Mouse (Mus musculus): Measurements from ENCODE around the gene Nup93. TPM values are rescaled to one million over a fixed set of nuclear protein-coding genes. Genes with fewer than 3 reads are reported as not detected.

Gene Nup93
- polyA plus RNA-seq, 1 experiment from 2014 or later, result 106 TPM

DNA sequence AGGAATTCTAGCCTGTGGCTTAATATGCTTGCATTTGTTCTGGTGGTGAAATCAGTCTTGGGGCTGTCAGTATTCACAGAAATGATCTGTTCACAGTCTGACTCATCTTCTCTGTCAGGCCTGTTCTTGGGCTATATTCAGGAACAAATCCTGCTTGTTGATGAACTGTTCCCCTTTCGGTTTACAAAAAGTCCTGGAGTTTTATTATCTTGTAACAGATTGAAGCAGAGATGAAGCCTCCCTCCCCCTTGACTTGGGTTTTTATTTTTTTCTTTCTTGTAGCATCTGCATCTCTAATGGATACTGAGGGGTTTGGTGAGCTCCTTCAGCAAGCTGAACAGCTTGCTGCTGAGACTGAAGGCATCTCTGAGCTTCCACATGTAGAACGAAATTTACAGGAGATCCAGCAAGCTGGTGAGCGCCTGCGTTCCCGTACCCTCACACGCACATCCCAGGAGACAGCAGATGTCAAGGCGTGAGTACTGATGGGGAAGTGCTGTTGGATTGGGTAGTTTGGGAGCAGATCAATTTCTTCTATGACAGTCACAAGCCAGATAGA, 13.1 kb downstream of the Nup93 start:
- ATAC-seq (replicated peaks; ENCODE audit: low FRiP score), result no peak
- H3K4me3 ChIP-seq (ENCODE audit: low read depth, low read length), result no peak overlapping the region
- H3K4me1 ChIP-seq (replicated peaks; ENCODE audit: control insufficient read depth, insufficient read depth, low read length), result no peaks in the 10 kb centered on the region
- no peak overlapping the region for H3K9ac ChIP-seq (ENCODE audit: low read depth, low read length)
- no peaks in the 10 kb centered on the region for H3K27me3 ChIP-seq (replicated peaks; ENCODE audit: control insufficient read depth, insufficient read depth, low read length)
- no peak overlapping the region for H3K4me2 ChIP-seq
- 83% methylated on average over 7 of the region's 7 CpGs for WGBS
- peaks cover 6% of the 10 kb centered on the region; the same call in 1 of the 2 replicates for H3K36me3 ChIP-seq (ENCODE audit: control insufficient read depth, insufficient read depth, low read length)
- no peak overlapping the region for H3K27ac ChIP-seq (ENCODE audit: low read depth, low read length)
- no peaks in the 10 kb centered on the region for H3K9me3 ChIP-seq (ENCODE audit: control insufficient read depth, low read length)
- DNase-seq (ENCODE audit: low spot score), result no peak

GRCm38 (mm10) chr8:94240240-94240751, 25.9 kb downstream of the Nup93 start:
- DNase-seq (ENCODE audit: low spot score), result no peak
- no peaks in the 10 kb centered on the region for H3K9me3 ChIP-seq (ENCODE audit: control insufficient read depth, low read length)
- H3K27ac ChIP-seq (ENCODE audit: low read depth, low read length), result no peak overlapping the region
- H3K4me2 ChIP-seq, result no peak overlapping the region
- no peak overlapping the region for H3K4me3 ChIP-seq (ENCODE audit: low read depth, low read length)
- peaks cover 4% of the 10 kb centered on the region; the same call in 1 of the 2 replicates for H3K36me3 ChIP-seq (ENCODE audit: control insufficient read depth, insufficient read depth, low read length)
- no peak overlapping the region for H3K9ac ChIP-seq (ENCODE audit: low read depth, low read length)
- 42% methylated on average over 4 of the region's 4 CpGs for WGBS
- no peaks in the 10 kb centered on the region for H3K27me3 ChIP-seq (replicated peaks; ENCODE audit: control insufficient read depth, insufficient read depth, low read length)
- ATAC-seq (replicated peaks; ENCODE audit: low FRiP score), result peak; percentile 91
- H3K4me1 ChIP-seq (replicated peaks; ENCODE audit: control insufficient read depth, insufficient read depth, low read length), result peaks cover 8% of the 10 kb centered on the region

- ATAC-seq (replicated peaks; ENCODE audit: low FRiP score) (no peak), DNase-seq (ENCODE audit: low spot score) (no peak)
- H3K4me2 ChIP-seq, result no peak overlapping the region
- no peak overlapping the region for H3K4me3 ChIP-seq (ENCODE audit: low read depth, low read length)
- WGBS, result 85% methylated on average over 2 of the region's 2 CpGs
- H3K27ac ChIP-seq (ENCODE audit: low read depth, low read length), result no peak overlapping the region
- H3K36me3 ChIP-seq (ENCODE audit: control insufficient read depth, insufficient read depth, low read length), result no peaks in the 10 kb centered on the region
- H3K4me1 ChIP-seq (replicated peaks; ENCODE audit: control insufficient read depth, insufficient read depth, low read length), result no peaks in the 10 kb centered on the region
- no peaks in the 10 kb centered on the region for H3K9me3 ChIP-seq (ENCODE audit: control insufficient read depth, low read length)
- no peak overlapping the region for H3K9ac ChIP-seq (ENCODE audit: low read depth, low read length)
- H3K27me3 ChIP-seq (replicated peaks; ENCODE audit: control insufficient read depth, insufficient read depth, low read length), result no peaks in the 10 kb centered on the region
These were observed 35.6 kb downstream of the Nup93 start for GRCm38 (mm10) chr8:94249836-94250435.

- no peak for DNase-seq (ENCODE audit: low spot score)
- 81% methylated on average over 6 of the region's 6 CpGs for WGBS
- ATAC-seq (replicated peaks; ENCODE audit: low FRiP score), result no peak
- H3K27ac ChIP-seq (ENCODE audit: low read depth, low read length), result no peak overlapping the region
- H3K4me3 ChIP-seq (ENCODE audit: low read depth, low read length), result no peak overlapping the region
- no peak overlapping the region for H3K4me2 ChIP-seq
- H3K9me3 ChIP-seq (ENCODE audit: control insufficient read depth, low read length), result no peaks in the 10 kb centered on the region
- 0 out of 2 replicates have a peak, but pooled peaks cover 2% of the 10 kb centered on the region for H3K4me1 ChIP-seq (replicated peaks; ENCODE audit: control insufficient read depth, insufficient read depth, low read length)
- H3K36me3 ChIP-seq (ENCODE audit: control insufficient read depth, insufficient read depth, low read length), result no peaks in the 10 kb centered on the region
- H3K27me3 ChIP-seq (replicated peaks; ENCODE audit: control insufficient read depth, insufficient read depth, low read length), result no peaks in the 10 kb centered on the region
- H3K9ac ChIP-seq (ENCODE audit: low read depth, low read length), result no peak overlapping the region
These were observed 44.5 kb downstream of the Nup93 start for GRCm38 (mm10) chr8:94258881-94259280.

DNA sequence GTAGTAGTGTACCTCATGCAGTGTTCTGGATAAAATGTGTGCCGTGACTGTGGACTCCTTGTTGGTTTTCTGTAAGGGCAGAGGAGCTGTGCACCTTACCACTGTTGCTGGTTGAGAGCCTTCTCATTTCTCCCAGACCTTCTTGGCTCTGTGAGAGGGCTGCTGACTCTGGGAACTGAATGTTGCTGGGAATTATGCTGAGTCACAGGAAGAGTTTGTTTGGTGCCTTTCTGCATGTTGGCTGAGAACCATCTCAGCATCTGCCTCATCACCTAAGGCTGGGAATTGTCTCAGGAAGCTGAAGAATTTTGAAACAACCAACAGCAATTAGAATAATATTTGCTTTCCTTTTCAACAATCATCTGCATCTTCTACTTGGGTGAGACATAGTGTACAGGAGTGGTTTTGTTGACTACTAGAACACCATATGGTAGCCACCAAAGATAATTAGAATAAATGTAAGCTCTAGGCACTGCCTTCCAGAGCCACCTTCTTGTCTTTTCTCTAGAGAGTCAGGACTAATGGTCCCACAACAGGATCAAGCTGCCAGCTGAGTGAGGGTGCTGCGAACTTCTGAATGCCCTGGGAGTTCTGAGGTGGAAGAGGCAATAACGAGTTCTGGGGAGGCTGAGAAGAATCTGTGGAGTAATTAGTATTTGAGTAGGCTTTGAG, 48.4 kb downstream of the Nup93 start:
- no peaks in the 10 kb centered on the region for H3K9me3 ChIP-seq (ENCODE audit: control insufficient read depth, low read length)
- no peak overlapping the region for H3K4me2 ChIP-seq
- H3K4me1 ChIP-seq (replicated peaks; ENCODE audit: control insufficient read depth, insufficient read depth, low read length), result 0 out of 2 replicates have a peak, but pooled peaks cover 2% of the 10 kb centered on the region
- DNase-seq (ENCODE audit: low spot score) (no peak), ATAC-seq (replicated peaks; ENCODE audit: low FRiP score) (no peak)
- 76% methylated on average over 3 of the region's 3 CpGs for WGBS
- no peak overlapping the region for H3K9ac ChIP-seq (ENCODE audit: low read depth, low read length)
- H3K4me3 ChIP-seq (ENCODE audit: low read depth, low read length), result no peak overlapping the region
- H3K27ac ChIP-seq (ENCODE audit: low read depth, low read length), result no peak overlapping the region
- no peaks in the 10 kb centered on the region for H3K36me3 ChIP-seq (ENCODE audit: control insufficient read depth, insufficient read depth, low read length)
- H3K27me3 ChIP-seq (replicated peaks; ENCODE audit: control insufficient read depth, insufficient read depth, low read length), result no peaks in the 10 kb centered on the region

- no peak overlapping the region for H3K9ac ChIP-seq (ENCODE audit: low read depth, low read length)
- H3K4me2 ChIP-seq, result no peak overlapping the region
- no peaks in the 10 kb centered on the region for H3K36me3 ChIP-seq (ENCODE audit: control insufficient read depth, insufficient read depth, low read length)
- no peak overlapping the region; the same call in 1 of the 2 replicates for H3K27ac ChIP-seq (ENCODE audit: low read depth, low read length)
- 74% methylated on average over 10 of the region's 10 CpGs for WGBS
- DNase-seq (ENCODE audit: low spot score) (no peak), ATAC-seq (replicated peaks; ENCODE audit: low FRiP score) (no peak)
- H3K27me3 ChIP-seq (replicated peaks; ENCODE audit: control insufficient read depth, insufficient read depth, low read length), result no peaks in the 10 kb centered on the region
- H3K4me1 ChIP-seq (replicated peaks; ENCODE audit: control insufficient read depth, insufficient read depth, low read length), result 0 out of 2 replicates have a peak, but pooled peaks cover 8% of the 10 kb centered on the region
- H3K4me3 ChIP-seq (ENCODE audit: low read depth, low read length), result no peak overlapping the region
- no peaks in the 10 kb centered on the region for H3K9me3 ChIP-seq (ENCODE audit: control insufficient read depth, low read length)
These were observed 52.2 kb downstream of the Nup93 start for GRCm38 (mm10) chr8:94266344-94267191.

DNA sequence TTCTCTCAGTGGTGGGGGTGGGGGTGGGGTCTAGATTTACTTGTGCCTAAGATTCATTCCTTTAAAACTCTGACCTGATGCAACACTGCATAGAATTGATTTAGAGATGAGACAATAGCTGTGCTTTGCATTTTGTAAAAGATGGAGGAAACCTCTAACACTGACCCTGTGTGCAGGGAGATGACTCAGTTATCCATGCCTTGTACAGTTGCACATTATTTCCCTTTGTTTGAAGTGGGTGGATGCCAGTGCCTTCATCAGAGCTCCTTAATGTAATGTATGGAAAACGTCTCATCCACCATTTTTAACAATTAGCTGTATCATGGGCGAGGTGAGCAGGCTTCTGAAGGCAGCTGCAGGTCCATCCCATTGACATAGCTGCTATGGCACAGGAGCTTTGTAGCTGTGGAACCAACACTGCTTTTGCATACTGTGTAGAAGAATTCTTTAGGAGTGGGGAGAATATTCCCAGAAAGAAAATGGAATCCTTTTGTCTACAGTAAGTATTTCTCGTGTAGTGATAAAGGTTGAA, 54.1 kb downstream of the Nup93 start:
- Histone ChIP-seq H3K9me3 (ENCODE audit: control insufficient read depth, low read length) (no peaks in the 10 kb centered on the region), H3K4me2 (no peak overlapping the region), H3K27ac (ENCODE audit: low read depth, low read length) (no peak overlapping the region), H3K9ac (ENCODE audit: low read depth, low read length) (no peak overlapping the region), H3K36me3 (ENCODE audit: control insufficient read depth, insufficient read depth, low read length) (no peaks in the 10 kb centered on the region), H3K4me3 (ENCODE audit: low read depth, low read length) (no peak overlapping the region), H3K4me1 (replicated peaks; ENCODE audit: control insufficient read depth, insufficient read depth, low read length) (peaks cover 6% of the 10 kb centered on the region), H3K27me3 (replicated peaks; ENCODE audit: control insufficient read depth, insufficient read depth, low read length) (no peaks in the 10 kb centered on the region)
- ATAC-seq (replicated peaks; ENCODE audit: low FRiP score), result no peak
- WGBS, result 78% methylated on average over 3 of the region's 3 CpGs
- DNase-seq (ENCODE audit: low spot score), result no peak

GRCm38 (mm10) chr8:94270309-94270708, 55.9 kb downstream of the Nup93 start:
- no peaks in the 10 kb centered on the region for H3K36me3 ChIP-seq (ENCODE audit: control insufficient read depth, insufficient read depth, low read length)
- H3K27ac ChIP-seq (ENCODE audit: low read depth, low read length), result no peak overlapping the region
- ATAC-seq (replicated peaks; ENCODE audit: low FRiP score) (no peak), DNase-seq (ENCODE audit: low spot score) (no peak)
- H3K27me3 ChIP-seq (replicated peaks; ENCODE audit: control insufficient read depth, insufficient read depth, low read length), result no peaks in the 10 kb centered on the region
- no peak overlapping the region for H3K9ac ChIP-seq (ENCODE audit: low read depth, low read length)
- no peak overlapping the region for H3K4me2 ChIP-seq
- H3K4me1 ChIP-seq (replicated peaks; ENCODE audit: control insufficient read depth, insufficient read depth, low read length), result peaks cover 6% of the 10 kb centered on the region
- no peak overlapping the region for H3K4me3 ChIP-seq (ENCODE audit: low read depth, low read length)
- 81% methylated on average over 7 of the region's 7 CpGs for WGBS
- no peaks in the 10 kb centered on the region for H3K9me3 ChIP-seq (ENCODE audit: control insufficient read depth, low read length)
